Mouse (Mus musculus): Measurements from ENCODE around the gene Sspn. TPM values are rescaled to one million over a fixed set of nuclear protein-coding genes. Genes with fewer than 3 reads are reported as not detected.

Gene Sspn
- polyA plus RNA-seq, 1 experiment = 0.34 TPM

GRCm38 (mm10) chr6:145949049-145949448, 17.6 kb downstream of the Sspn start:
- Histone ChIP-seq H3K9me3 (replicated peaks; ENCODE audit: control insufficient read depth, insufficient read depth, low read length, poor library complexity, severe bottlenecking) (no peaks in the 10 kb centered on the region), H3K27ac (ENCODE audit: insufficient read depth, low read length) (no peak overlapping the region), H3K4me1 (ENCODE audit: control insufficient read depth, insufficient read depth, low read length) (no peaks in the 10 kb centered on the region), H3K9ac (ENCODE audit: low read depth, poor library complexity, severe bottlenecking) (no peak overlapping the region), H3K27me3 (ENCODE audit: control insufficient read depth, insufficient read depth, low read length, poor library complexity, severe bottlenecking) (no peaks in the 10 kb centered on the region), H3K36me3 (ENCODE audit: control insufficient read depth, insufficient read depth, low read length, poor library complexity, severe bottlenecking) (no peaks in the 10 kb centered on the region), H3K4me3 (ENCODE audit: low read depth, low read length) (no peak overlapping the region)
- TF ChIP-seq EP300 (IDR thresholded peaks at IDR 0.05; ENCODE audit: insufficient read depth, low read depth, low read length) (no peak), POLR2A (IDR thresholded peaks at IDR 0.05; ENCODE audit: insufficient read depth, low read length) (no peak), CTCF (IDR thresholded peaks at IDR 0.05; ENCODE audit: low read depth, low read length) (no peak)

- Histone ChIP-seq H3K4me3 (ENCODE audit: low read depth, low read length) (no peak overlapping the region), H3K27me3 (ENCODE audit: control insufficient read depth, insufficient read depth, low read length, poor library complexity, severe bottlenecking) (no peaks in the 10 kb centered on the region), H3K9me3 (replicated peaks; ENCODE audit: control insufficient read depth, insufficient read depth, low read length, poor library complexity, severe bottlenecking) (no peaks in the 10 kb centered on the region), H3K4me1 (ENCODE audit: control insufficient read depth, insufficient read depth, low read length) (no peaks in the 10 kb centered on the region), H3K9ac (ENCODE audit: low read depth, poor library complexity, severe bottlenecking) (no peak overlapping the region), H3K36me3 (ENCODE audit: control insufficient read depth, insufficient read depth, low read length, poor library complexity, severe bottlenecking) (no peaks in the 10 kb centered on the region), H3K27ac (ENCODE audit: insufficient read depth, low read length) (no peak overlapping the region)
- TF ChIP-seq POLR2A (IDR thresholded peaks at IDR 0.05; ENCODE audit: insufficient read depth, low read length) (no peak), CTCF (IDR thresholded peaks at IDR 0.05; ENCODE audit: low read depth, low read length) (no peak), EP300 (IDR thresholded peaks at IDR 0.05; ENCODE audit: insufficient read depth, low read depth, low read length) (no peak)
These were observed 19.2 kb downstream of the Sspn start for GRCm38 (mm10) chr6:145950626-145951025.

DNA sequence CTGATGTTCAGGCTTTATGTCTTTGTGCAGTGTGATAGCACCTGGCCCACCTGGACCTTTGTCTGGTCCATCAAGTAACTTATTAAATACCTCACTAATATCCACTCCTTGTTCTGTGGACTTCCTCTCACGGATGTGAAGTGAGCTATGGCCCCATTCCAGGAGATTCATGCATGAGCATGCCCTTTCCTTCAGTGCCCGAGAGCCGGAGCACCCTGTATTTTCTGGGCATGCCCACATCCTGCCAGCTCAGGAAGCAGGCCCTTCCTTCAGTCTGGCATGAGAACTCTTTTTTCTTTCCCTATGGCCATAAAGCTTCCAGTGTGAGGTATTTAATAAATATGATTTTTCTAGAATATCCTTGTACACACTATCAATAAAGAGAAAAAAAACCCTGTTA, 21.2 kb downstream of the Sspn start:
- H3K9ac ChIP-seq (ENCODE audit: low read depth, poor library complexity, severe bottlenecking) = no peak overlapping the region
- no peaks in the 10 kb centered on the region for H3K36me3 ChIP-seq (ENCODE audit: control insufficient read depth, insufficient read depth, low read length, poor library complexity, severe bottlenecking)
- no peak for TF ChIP-seq EP300 (IDR thresholded peaks at IDR 0.05; ENCODE audit: insufficient read depth, low read depth, low read length)
- no peak for TF ChIP-seq POLR2A (IDR thresholded peaks at IDR 0.05; ENCODE audit: insufficient read depth, low read length)
- no peak for TF ChIP-seq CTCF (IDR thresholded peaks at IDR 0.05; ENCODE audit: low read depth, low read length)
- no peak overlapping the region for H3K4me3 ChIP-seq (ENCODE audit: low read depth, low read length)
- no peaks in the 10 kb centered on the region for H3K27me3 ChIP-seq (ENCODE audit: control insufficient read depth, insufficient read depth, low read length, poor library complexity, severe bottlenecking)
- H3K4me1 ChIP-seq (ENCODE audit: control insufficient read depth, insufficient read depth, low read length) = no peaks in the 10 kb centered on the region
- no peaks in the 10 kb centered on the region for H3K9me3 ChIP-seq (replicated peaks; ENCODE audit: control insufficient read depth, insufficient read depth, low read length, poor library complexity, severe bottlenecking)
- no peak overlapping the region for H3K27ac ChIP-seq (ENCODE audit: insufficient read depth, low read length)

- Histone ChIP-seq H3K4me1 (ENCODE audit: control insufficient read depth, insufficient read depth, low read length) (no peaks in the 10 kb centered on the region), H3K4me3 (ENCODE audit: low read depth, low read length) (no peak overlapping the region), H3K36me3 (ENCODE audit: control insufficient read depth, insufficient read depth, low read length, poor library complexity, severe bottlenecking) (no peaks in the 10 kb centered on the region), H3K27me3 (ENCODE audit: control insufficient read depth, insufficient read depth, low read length, poor library complexity, severe bottlenecking) (no peaks in the 10 kb centered on the region), H3K27ac (ENCODE audit: insufficient read depth, low read length) (no peak overlapping the region), H3K9ac (ENCODE audit: low read depth, poor library complexity, severe bottlenecking) (no peak overlapping the region), H3K9me3 (replicated peaks; ENCODE audit: control insufficient read depth, insufficient read depth, low read length, poor library complexity, severe bottlenecking) (no peaks in the 10 kb centered on the region)
- TF ChIP-seq CTCF (IDR thresholded peaks at IDR 0.05; ENCODE audit: low read depth, low read length) (no peak), EP300 (IDR thresholded peaks at IDR 0.05; ENCODE audit: insufficient read depth, low read depth, low read length) (no peak), POLR2A (IDR thresholded peaks at IDR 0.05; ENCODE audit: insufficient read depth, low read length) (no peak)
These were observed 21.9 kb downstream of the Sspn start for GRCm38 (mm10) chr6:145953121-145953896.

GRCm38 (mm10) chr6:145957427-145957965, 26.1 kb downstream of the Sspn start:
- no peak overlapping the region for H3K27ac ChIP-seq (ENCODE audit: insufficient read depth, low read length)
- H3K9ac ChIP-seq (ENCODE audit: low read depth, poor library complexity, severe bottlenecking) = no peak overlapping the region

DNA sequence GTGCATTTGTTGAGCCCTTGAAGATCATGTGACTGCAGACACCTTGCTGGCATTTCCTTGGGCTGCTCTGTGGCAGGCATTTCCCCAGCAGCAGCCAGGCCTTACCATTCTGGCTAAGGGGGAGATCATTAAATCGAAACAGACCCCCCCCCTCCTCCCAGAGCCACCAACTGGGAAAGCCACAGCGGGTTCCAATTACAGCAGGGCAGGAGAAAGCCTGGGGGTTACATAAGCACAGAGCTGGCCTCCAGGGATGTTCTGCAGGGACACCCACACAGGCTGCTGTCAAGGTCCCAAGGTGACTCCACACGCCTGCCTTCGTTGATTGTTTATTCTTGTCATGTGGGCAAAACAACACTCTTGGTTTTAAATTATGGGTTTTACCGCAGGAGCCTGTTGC, 26.6 kb downstream of the Sspn start:
- Histone ChIP-seq H3K36me3 (ENCODE audit: control insufficient read depth, insufficient read depth, low read length, poor library complexity, severe bottlenecking) (no peaks in the 10 kb centered on the region), H3K27ac (ENCODE audit: insufficient read depth, low read length) (no peak overlapping the region), H3K4me3 (ENCODE audit: low read depth, low read length) (no peak overlapping the region), H3K9ac (ENCODE audit: low read depth, poor library complexity, severe bottlenecking) (no peak overlapping the region), H3K27me3 (ENCODE audit: control insufficient read depth, insufficient read depth, low read length, poor library complexity, severe bottlenecking) (no peaks in the 10 kb centered on the region), H3K4me1 (ENCODE audit: control insufficient read depth, insufficient read depth, low read length) (no peaks in the 10 kb centered on the region), H3K9me3 (replicated peaks; ENCODE audit: control insufficient read depth, insufficient read depth, low read length, poor library complexity, severe bottlenecking) (no peaks in the 10 kb centered on the region)
- TF ChIP-seq CTCF (IDR thresholded peaks at IDR 0.05; ENCODE audit: low read depth, low read length) (no peak), EP300 (IDR thresholded peaks at IDR 0.05; ENCODE audit: insufficient read depth, low read depth, low read length) (no peak), POLR2A (IDR thresholded peaks at IDR 0.05; ENCODE audit: insufficient read depth, low read length) (no peak)

More at GRCm38 (mm10) chr6:145957427-145957965, 26.1 kb downstream of the Sspn start:
- H3K4me1 ChIP-seq (ENCODE audit: control insufficient read depth, insufficient read depth, low read length) = no peaks in the 10 kb centered on the region
- no peaks in the 10 kb centered on the region for H3K9me3 ChIP-seq (replicated peaks; ENCODE audit: control insufficient read depth, insufficient read depth, low read length, poor library complexity, severe bottlenecking)
- TF ChIP-seq CTCF (IDR thresholded peaks at IDR 0.05; ENCODE audit: low read depth, low read length) (no peak), EP300 (IDR thresholded peaks at IDR 0.05; ENCODE audit: insufficient read depth, low read depth, low read length) (no peak), POLR2A (IDR thresholded peaks at IDR 0.05; ENCODE audit: insufficient read depth, low read length) (no peak)
- H3K4me3 ChIP-seq (ENCODE audit: low read depth, low read length) = no peak overlapping the region
- H3K27me3 ChIP-seq (ENCODE audit: control insufficient read depth, insufficient read depth, low read length, poor library complexity, severe bottlenecking) = no peaks in the 10 kb centered on the region
- H3K36me3 ChIP-seq (ENCODE audit: control insufficient read depth, insufficient read depth, low read length, poor library complexity, severe bottlenecking) = no peaks in the 10 kb centered on the region

Data from ES-Bruce4 (cell line).